Mouse (Mus musculus): ENCODE data around the gene Raet1e. TPM values are rescaled to one million over a fixed set of nuclear protein-coding genes. Genes with fewer than 3 reads are reported as not detected.
A peak's percentile ranks its signal among the peaks of the same experiment; 100 is the strongest.
"Not testable (repeated sequence)": the region's sequence is repeated elsewhere in the genome, so short reads cannot be mapped to it uniquely, and the experiment has no call there.

The Raet1e gene
- polyA plus RNA-seq, 1 experiment from 2014 or later: 9.0 TPM

GRCm38 (mm10) chr10:22163279-22163678 is 4.9 kb downstream of the Raet1e start:
- not testable (repeated sequence) for H3K9me3 ChIP-seq (ENCODE audit: control insufficient read depth, low read length); H3K9ac ChIP-seq (ENCODE audit: low read length); ATAC-seq (replicated peaks; ENCODE audit: low FRiP score); H3K4me1 ChIP-seq (replicated peaks; ENCODE audit: control insufficient read depth, insufficient read depth, low read length); H3K36me3 ChIP-seq (ENCODE audit: control insufficient read depth, insufficient read depth, low read length); H3K27ac ChIP-seq (ENCODE audit: low read depth, low read length); H3K4me3 ChIP-seq (ENCODE audit: low read depth, low read length)
- H3K27me3 ChIP-seq (ENCODE audit: control insufficient read depth, insufficient read depth, low read length): peaks cover 18% of the 10 kb centered on the region
- H3K4me2 ChIP-seq (ENCODE audit: low read depth, low read length, severe bottlenecking): peak overlapping the region; percentile 39; the same call in 1 of the 2 replicates
- DNase-seq (ENCODE audit: low spot score): peak; percentile 39
- WGBS: 8% methylated on average over 9 of the region's 9 CpGs

GRCm38 (mm10) chr10:22163705-22164583 is 5.6 kb downstream of the Raet1e start:
- H3K36me3 ChIP-seq (ENCODE audit: control insufficient read depth, insufficient read depth, low read length); H3K9me3 ChIP-seq (ENCODE audit: control insufficient read depth, low read length); H3K4me1 ChIP-seq (replicated peaks; ENCODE audit: control insufficient read depth, insufficient read depth, low read length); H3K4me3 ChIP-seq (ENCODE audit: low read depth, low read length); H3K27ac ChIP-seq (ENCODE audit: low read depth, low read length); H3K9ac ChIP-seq (ENCODE audit: low read length): not testable (repeated sequence)
- DNase-seq (ENCODE audit: low spot score) (peak; percentile 79), ATAC-seq (replicated peaks; ENCODE audit: low FRiP score) (peak; percentile 58)
- Histone ChIP-seq H3K4me2 (ENCODE audit: low read depth, low read length, severe bottlenecking) (peak overlapping the region; percentile 39; the same call in 1 of the 2 replicates), H3K27me3 (ENCODE audit: control insufficient read depth, insufficient read depth, low read length) (peaks cover 13% of the 10 kb centered on the region)
- 33% methylated on average over 13 of the region's 16 CpGs for WGBS

- H3K27me3 ChIP-seq (ENCODE audit: control insufficient read depth, insufficient read depth, low read length); DNase-seq (ENCODE audit: low spot score); H3K27ac ChIP-seq (ENCODE audit: low read depth, low read length); H3K9ac ChIP-seq (ENCODE audit: low read length); H3K4me2 ChIP-seq (ENCODE audit: low read depth, low read length, severe bottlenecking); H3K9me3 ChIP-seq (ENCODE audit: control insufficient read depth, low read length); H3K4me1 ChIP-seq (replicated peaks; ENCODE audit: control insufficient read depth, insufficient read depth, low read length); H3K4me3 ChIP-seq (ENCODE audit: low read depth, low read length); ATAC-seq (replicated peaks; ENCODE audit: low FRiP score); H3K36me3 ChIP-seq (ENCODE audit: control insufficient read depth, insufficient read depth, low read length): not testable (repeated sequence)
- 67% methylated on average over 4 of the region's 5 CpGs for WGBS
Observed at GRCm38 (mm10) chr10:22165328-22166003, 7.1 kb downstream of the Raet1e start.

GRCm38 (mm10) chr10:22166025-22166424 is 7.7 kb downstream of the Raet1e start:
- not testable (repeated sequence) for H3K4me2 ChIP-seq (ENCODE audit: low read depth, low read length, severe bottlenecking); H3K9ac ChIP-seq (ENCODE audit: low read length); DNase-seq (ENCODE audit: low spot score); H3K36me3 ChIP-seq (ENCODE audit: control insufficient read depth, insufficient read depth, low read length); H3K9me3 ChIP-seq (ENCODE audit: control insufficient read depth, low read length); H3K4me1 ChIP-seq (replicated peaks; ENCODE audit: control insufficient read depth, insufficient read depth, low read length); ATAC-seq (replicated peaks; ENCODE audit: low FRiP score); H3K4me3 ChIP-seq (ENCODE audit: low read depth, low read length); H3K27me3 ChIP-seq (ENCODE audit: control insufficient read depth, insufficient read depth, low read length); H3K27ac ChIP-seq (ENCODE audit: low read depth, low read length)
- 59% methylated on average over 2 of the region's 2 CpGs for WGBS

GRCm38 (mm10) chr10:22167061-22167460 is 8.7 kb downstream of the Raet1e start:
- not testable (repeated sequence) for H3K4me2 ChIP-seq (ENCODE audit: low read depth, low read length, severe bottlenecking); DNase-seq (ENCODE audit: low spot score); H3K9ac ChIP-seq (ENCODE audit: low read length); ATAC-seq (replicated peaks; ENCODE audit: low FRiP score); H3K4me1 ChIP-seq (replicated peaks; ENCODE audit: control insufficient read depth, insufficient read depth, low read length); H3K9me3 ChIP-seq (ENCODE audit: control insufficient read depth, low read length); H3K4me3 ChIP-seq (ENCODE audit: low read depth, low read length); H3K36me3 ChIP-seq (ENCODE audit: control insufficient read depth, insufficient read depth, low read length); H3K27me3 ChIP-seq (ENCODE audit: control insufficient read depth, insufficient read depth, low read length); H3K27ac ChIP-seq (ENCODE audit: low read depth, low read length)
- WGBS: 88% methylated on average over 1 of the region's 1 CpGs

GRCm38 (mm10) chr10:22169116-22169515 is 10.7 kb downstream of the Raet1e start:
- not testable (repeated sequence) for H3K9ac ChIP-seq (ENCODE audit: low read length); H3K4me3 ChIP-seq (ENCODE audit: low read depth, low read length); H3K27ac ChIP-seq (ENCODE audit: low read depth, low read length); H3K27me3 ChIP-seq (ENCODE audit: control insufficient read depth, insufficient read depth, low read length); H3K4me1 ChIP-seq (replicated peaks; ENCODE audit: control insufficient read depth, insufficient read depth, low read length); DNase-seq (ENCODE audit: low spot score); H3K36me3 ChIP-seq (ENCODE audit: control insufficient read depth, insufficient read depth, low read length); ATAC-seq (replicated peaks; ENCODE audit: low FRiP score); H3K9me3 ChIP-seq (ENCODE audit: control insufficient read depth, low read length); H3K4me2 ChIP-seq (ENCODE audit: low read depth, low read length, severe bottlenecking)

GRCm38 (mm10) chr10:22172431-22173334 is 14.3 kb downstream of the Raet1e start:
- not testable (repeated sequence) for H3K27ac ChIP-seq (ENCODE audit: low read depth, low read length); H3K9me3 ChIP-seq (ENCODE audit: control insufficient read depth, low read length); H3K4me3 ChIP-seq (ENCODE audit: low read depth, low read length); H3K27me3 ChIP-seq (ENCODE audit: control insufficient read depth, insufficient read depth, low read length); H3K4me1 ChIP-seq (replicated peaks; ENCODE audit: control insufficient read depth, insufficient read depth, low read length); DNase-seq (ENCODE audit: low spot score); H3K4me2 ChIP-seq (ENCODE audit: low read depth, low read length, severe bottlenecking); H3K36me3 ChIP-seq (ENCODE audit: control insufficient read depth, insufficient read depth, low read length); H3K9ac ChIP-seq (ENCODE audit: low read length)
- 60% methylated on average over 4 of the region's 5 CpGs for WGBS
- ATAC-seq (replicated peaks; ENCODE audit: low FRiP score): peak; percentile 42; the same call in 1 of the 2 replicates

All from forebrain, embryonic 11.5 days (tissue).